Mouse (Mus musculus) right cerebral cortex, adult 18-20 months (tissue): Measurements from ENCODE around the gene Mcu.

Experiments
- DNase-seq: peaks from one replicate; pipeline ENCODE4 v3.0.0; 2022; ENCODE audit warnings: mixed read lengths

The Mcu gene

GRCm38 (mm10) chr10:59487351-59487750 lies 129.1 kb downstream of the Mcu start:
- no peak for DNase-seq

- no peak for DNase-seq
These were observed 132.2 kb downstream of the Mcu start for GRCm38 (mm10) chr10:59484318-59484717.

- no peak for DNase-seq
These were observed 135.1 kb downstream of the Mcu start for GRCm38 (mm10) chr10:59481381-59481780.

GRCm38 (mm10) chr10:59470451-59470850 lies 146.0 kb downstream of the Mcu start:
- DNase-seq = peak; percentile 33

- DNase-seq = no peak
These were observed 149.2 kb downstream of the Mcu start for GRCm38 (mm10) chr10:59467297-59467696.

GRCm38 (mm10) chr10:59466626-59467025 lies 149.9 kb downstream of the Mcu start:
- no peak for DNase-seq

GRCm38 (mm10) chr10:59465546-59465945 lies 150.9 kb downstream of the Mcu start:
- DNase-seq = no peak

GRCm38 (mm10) chr10:59462307-59462706 lies 154.2 kb downstream of the Mcu start:
- no peak for DNase-seq

GRCm38 (mm10) chr10:59459767-59460166 lies 156.7 kb downstream of the Mcu start:
- peak; percentile 73 for DNase-seq

- no peak for DNase-seq
These were observed 161.9 kb downstream of the Mcu start for GRCm38 (mm10) chr10:59454631-59455030.

GRCm38 (mm10) chr10:59451839-59452238 lies 164.7 kb downstream of the Mcu start:
- no peak for DNase-seq

GRCm38 (mm10) chr10:59447546-59447945 lies 168.9 kb downstream of the Mcu start:
- DNase-seq = peak; percentile 43

GRCm38 (mm10) chr10:59446911-59447437 lies 169.5 kb downstream of the Mcu start:
- DNase-seq = no peak

GRCm38 (mm10) chr10:59444635-59445034 lies 171.9 kb downstream of the Mcu start:
- no peak for DNase-seq

GRCm38 (mm10) chr10:59444106-59444505 lies 172.4 kb downstream of the Mcu start:
- no peak for DNase-seq

- DNase-seq = no peak
These were observed 173.3 kb downstream of the Mcu start for GRCm38 (mm10) chr10:59443212-59443611.

- no peak for DNase-seq
These were observed 174.8 kb downstream of the Mcu start, which contains the start of gene Oit3 for GRCm38 (mm10) chr10:59441735-59442134. Gene Oit3, minus strand, starts transcription at chr10:59441778.

GRCm38 (mm10) chr10:59440177-59440576 lies 176.3 kb downstream of the Mcu start:
- no peak for DNase-seq

- DNase-seq = no peak
These were observed 177.0 kb downstream of the Mcu start for GRCm38 (mm10) chr10:59439508-59439931.

GRCm38 (mm10) chr10:59438651-59439050 lies 177.8 kb downstream of the Mcu start:
- DNase-seq = no peak

- DNase-seq = no peak
These were observed 180.7 kb downstream of the Mcu start for GRCm38 (mm10) chr10:59435746-59436145.

- DNase-seq = peak; percentile 7
These were observed 185.7 kb downstream of the Mcu start for GRCm38 (mm10) chr10:59430701-59431218.

- DNase-seq = no peak
These were observed 186.9 kb downstream of the Mcu start for GRCm38 (mm10) chr10:59429448-59430135.

GRCm38 (mm10) chr10:59426371-59426770 lies 190.1 kb downstream of the Mcu start:
- DNase-seq = no peak
